Mouse (Mus musculus): Measurements from ENCODE around the gene Hist2h3b. TPM values are rescaled to one million over a fixed set of nuclear protein-coding genes. Genes with fewer than 3 reads are reported as not detected.

Gene Hist2h3b
- polyA plus RNA-seq, 1 experiment from 2014 or later, result 97.1 TPM

- Histone ChIP-seq H3K27ac (ENCODE audit: low read depth, low read length) (no peak overlapping the region), H3K4me2 (no peak overlapping the region), H3K36me3 (ENCODE audit: control insufficient read depth, insufficient read depth, low read length) (no peaks in the 10 kb centered on the region), H3K4me3 (ENCODE audit: low read depth, low read length) (no peak overlapping the region), H3K9ac (ENCODE audit: low read length) (no peak overlapping the region), H3K27me3 (ENCODE audit: control insufficient read depth, insufficient read depth, low read length) (no peaks in the 10 kb centered on the region), H3K4me1 (ENCODE audit: control insufficient read depth, insufficient read depth, low read length) (no peaks in the 10 kb centered on the region), H3K9me3 (ENCODE audit: control insufficient read depth, low read length) (no peaks in the 10 kb centered on the region)
- 84% methylated on average over 5 of the region's 5 CpGs for WGBS
- DNase-seq (ENCODE audit: low spot score, missing footprints) (no peak), ATAC-seq (ENCODE audit: low FRiP score) (no peak)
Measured at GRCm38 (mm10) chr3:96255926-96256593, 12.4 kb upstream of the Hist2h3b start.

- Histone ChIP-seq H3K4me3 (ENCODE audit: low read depth, low read length) (no peak overlapping the region), H3K36me3 (ENCODE audit: control insufficient read depth, insufficient read depth, low read length) (no peaks in the 10 kb centered on the region), H3K27me3 (ENCODE audit: control insufficient read depth, insufficient read depth, low read length) (no peaks in the 10 kb centered on the region), H3K4me2 (no peak overlapping the region), H3K9ac (ENCODE audit: low read length) (no peak overlapping the region), H3K27ac (ENCODE audit: low read depth, low read length) (no peak overlapping the region), H3K9me3 (ENCODE audit: control insufficient read depth, low read length) (no peaks in the 10 kb centered on the region), H3K4me1 (ENCODE audit: control insufficient read depth, insufficient read depth, low read length) (peaks cover 7% of the 10 kb centered on the region; the same call in 1 of the 2 replicates)
- 79% methylated on average over 3 of the region's 3 CpGs for WGBS
- DNase-seq (ENCODE audit: low spot score, missing footprints) (no peak), ATAC-seq (ENCODE audit: low FRiP score) (no peak)
Measured at GRCm38 (mm10) chr3:96257190-96257589, 11.3 kb upstream of the Hist2h3b start.

- Histone ChIP-seq H3K4me3 (ENCODE audit: low read depth, low read length) (no peak overlapping the region), H3K9ac (ENCODE audit: low read length) (no peak overlapping the region), H3K27ac (ENCODE audit: low read depth, low read length) (no peak overlapping the region), H3K4me1 (ENCODE audit: control insufficient read depth, insufficient read depth, low read length) (peaks cover 21% of the 10 kb centered on the region), H3K9me3 (ENCODE audit: control insufficient read depth, low read length) (no peaks in the 10 kb centered on the region), H3K4me2 (no peak overlapping the region), H3K36me3 (ENCODE audit: control insufficient read depth, insufficient read depth, low read length) (no peaks in the 10 kb centered on the region), H3K27me3 (ENCODE audit: control insufficient read depth, insufficient read depth, low read length) (no peaks in the 10 kb centered on the region)
- ATAC-seq (ENCODE audit: low FRiP score), result no peak
- no peak for DNase-seq (ENCODE audit: low spot score, missing footprints)
- WGBS, result 85% methylated on average over 5 of the region's 5 CpGs
Measured at GRCm38 (mm10) chr3:96260220-96260619, 8.2 kb upstream of the Hist2h3b start.

GRCm38 (mm10) chr3:96261623-96262022 lies 6.8 kb upstream of the Hist2h3b start:
- no peaks in the 10 kb centered on the region for H3K36me3 ChIP-seq (ENCODE audit: control insufficient read depth, insufficient read depth, low read length)
- no peak for DNase-seq (ENCODE audit: low spot score, missing footprints)
- no peak for ATAC-seq (ENCODE audit: low FRiP score)
- H3K27me3 ChIP-seq (ENCODE audit: control insufficient read depth, insufficient read depth, low read length), result no peaks in the 10 kb centered on the region
- peak overlapping the region; percentile 90 for H3K9ac ChIP-seq (ENCODE audit: low read length)
- 63% methylated on average over 3 of the region's 3 CpGs for WGBS
- no peaks in the 10 kb centered on the region for H3K9me3 ChIP-seq (ENCODE audit: control insufficient read depth, low read length)
- peaks cover 21% of the 10 kb centered on the region for H3K4me1 ChIP-seq (ENCODE audit: control insufficient read depth, insufficient read depth, low read length)
- peak overlapping the region; percentile 83 for H3K4me2 ChIP-seq
- H3K27ac ChIP-seq (ENCODE audit: low read depth, low read length), result peak overlapping the region; percentile 98
- peak overlapping the region; percentile 55; the same call in 1 of the 2 replicates for H3K4me3 ChIP-seq (ENCODE audit: low read depth, low read length)

- DNase-seq (ENCODE audit: low spot score, missing footprints), result peak; percentile 97
- no peaks in the 10 kb centered on the region for H3K36me3 ChIP-seq (ENCODE audit: control insufficient read depth, insufficient read depth, low read length)
- peak overlapping the region; percentile 90 for H3K9ac ChIP-seq (ENCODE audit: low read length)
- H3K9me3 ChIP-seq (ENCODE audit: control insufficient read depth, low read length), result no peaks in the 10 kb centered on the region
- WGBS, result under 1% methylated on average over 19 of the region's 19 CpGs
- H3K27ac ChIP-seq (ENCODE audit: low read depth, low read length), result peak overlapping the region; percentile 98
- H3K4me2 ChIP-seq, result peak overlapping the region; percentile 83
- ATAC-seq (ENCODE audit: low FRiP score), result peak; percentile 86
- peak overlapping the region; percentile 55 for H3K4me3 ChIP-seq (ENCODE audit: low read depth, low read length)
- no peaks in the 10 kb centered on the region for H3K27me3 ChIP-seq (ENCODE audit: control insufficient read depth, insufficient read depth, low read length)
- peaks cover 21% of the 10 kb centered on the region for H3K4me1 ChIP-seq (ENCODE audit: control insufficient read depth, insufficient read depth, low read length)
Measured at GRCm38 (mm10) chr3:96262216-96262875, 6.1 kb upstream of the Hist2h3b start.

GRCm38 (mm10) chr3:96262979-96263550 lies 5.4 kb upstream of the Hist2h3b start, which contains the start of gene Hist2h4:
Gene Hist2h4 (minus strand): TSS chr3:96263311.
- ATAC-seq (ENCODE audit: low FRiP score) (peak; percentile 86), DNase-seq (ENCODE audit: low spot score, missing footprints) (peak; percentile 100)
- Histone ChIP-seq H3K9ac (ENCODE audit: low read length) (peak within 1 kb of the TSS; percentile 90), H3K9me3 (ENCODE audit: control insufficient read depth, low read length) (no peaks in the 10 kb centered on the region), H3K4me3 (ENCODE audit: low read depth, low read length) (peak within 1 kb of the TSS; percentile 55), H3K27ac (ENCODE audit: low read depth, low read length) (peak within 1 kb of the TSS; percentile 98), H3K4me2 (peak within 1 kb of the TSS; percentile 83), H3K36me3 (ENCODE audit: control insufficient read depth, insufficient read depth, low read length) (no peaks in the 10 kb centered on the region), H3K27me3 (ENCODE audit: control insufficient read depth, insufficient read depth, low read length) (no peaks in the 10 kb centered on the region), H3K4me1 (ENCODE audit: control insufficient read depth, insufficient read depth, low read length) (peaks cover 24% of the 10 kb centered on the region)
- WGBS, result under 1% methylated on average over 40 of the region's 40 CpGs

GRCm38 (mm10) chr3:96263558-96264403 lies 4.7 kb upstream of the Hist2h3b start:
- H3K36me3 ChIP-seq (ENCODE audit: control insufficient read depth, insufficient read depth, low read length), result no peaks in the 10 kb centered on the region
- peak overlapping the region; percentile 55 for H3K4me3 ChIP-seq (ENCODE audit: low read depth, low read length)
- H3K4me2 ChIP-seq, result peak overlapping the region; percentile 83
- DNase-seq (ENCODE audit: low spot score, missing footprints) (peak; percentile 97), ATAC-seq (ENCODE audit: low FRiP score) (peak; percentile 20; the same call in 1 of the 2 replicates)
- no peaks in the 10 kb centered on the region for H3K27me3 ChIP-seq (ENCODE audit: control insufficient read depth, insufficient read depth, low read length)
- H3K9ac ChIP-seq (ENCODE audit: low read length), result peak overlapping the region; percentile 90
- peaks cover 27% of the 10 kb centered on the region for H3K4me1 ChIP-seq (ENCODE audit: control insufficient read depth, insufficient read depth, low read length)
- H3K27ac ChIP-seq (ENCODE audit: low read depth, low read length), result peak overlapping the region; percentile 98
- WGBS, result 9% methylated on average over 27 of the region's 27 CpGs
- H3K9me3 ChIP-seq (ENCODE audit: control insufficient read depth, low read length), result no peaks in the 10 kb centered on the region

- H3K9me3 ChIP-seq (ENCODE audit: control insufficient read depth, low read length), result no peaks in the 10 kb centered on the region
- no peaks in the 10 kb centered on the region for H3K36me3 ChIP-seq (ENCODE audit: control insufficient read depth, insufficient read depth, low read length)
- 69% methylated on average over 7 of the region's 7 CpGs for WGBS
- ATAC-seq (ENCODE audit: low FRiP score), result no peak
- H3K27me3 ChIP-seq (ENCODE audit: control insufficient read depth, insufficient read depth, low read length), result no peaks in the 10 kb centered on the region
- H3K27ac ChIP-seq (ENCODE audit: low read depth, low read length), result peak overlapping the region; percentile 98
- peak overlapping the region; percentile 55 for H3K4me3 ChIP-seq (ENCODE audit: low read depth, low read length)
- peaks cover 27% of the 10 kb centered on the region for H3K4me1 ChIP-seq (ENCODE audit: control insufficient read depth, insufficient read depth, low read length)
- peak overlapping the region; percentile 90 for H3K9ac ChIP-seq (ENCODE audit: low read length)
- peak overlapping the region; percentile 83 for H3K4me2 ChIP-seq
- no peak for DNase-seq (ENCODE audit: low spot score, missing footprints)
Measured at GRCm38 (mm10) chr3:96264404-96264949, 4.0 kb upstream of the Hist2h3b start.
